Mouse (Mus musculus) adrenal gland, postnatal 10 days (tissue): ENCODE results near the gene Ppp1ca. TPM values are rescaled to one million over a fixed set of nuclear protein-coding genes. Genes with fewer than 3 reads are reported as not detected.

Experiments
- DNase-seq: peaks from one replicate; pipeline ENCODE4 v3.0.0; 2021; ENCODE audit warnings: mixed read lengths
- total RNA-seq, 2 experiments: library from RNA; stranded (reverse); gene quantifications; 2 replicates each; pipeline ENCODE4 v1.2.3; 2021

Ppp1ca gene
- total RNA-seq, 2 experiments from 2014 or later, result 411 to 414 TPM

DNA sequence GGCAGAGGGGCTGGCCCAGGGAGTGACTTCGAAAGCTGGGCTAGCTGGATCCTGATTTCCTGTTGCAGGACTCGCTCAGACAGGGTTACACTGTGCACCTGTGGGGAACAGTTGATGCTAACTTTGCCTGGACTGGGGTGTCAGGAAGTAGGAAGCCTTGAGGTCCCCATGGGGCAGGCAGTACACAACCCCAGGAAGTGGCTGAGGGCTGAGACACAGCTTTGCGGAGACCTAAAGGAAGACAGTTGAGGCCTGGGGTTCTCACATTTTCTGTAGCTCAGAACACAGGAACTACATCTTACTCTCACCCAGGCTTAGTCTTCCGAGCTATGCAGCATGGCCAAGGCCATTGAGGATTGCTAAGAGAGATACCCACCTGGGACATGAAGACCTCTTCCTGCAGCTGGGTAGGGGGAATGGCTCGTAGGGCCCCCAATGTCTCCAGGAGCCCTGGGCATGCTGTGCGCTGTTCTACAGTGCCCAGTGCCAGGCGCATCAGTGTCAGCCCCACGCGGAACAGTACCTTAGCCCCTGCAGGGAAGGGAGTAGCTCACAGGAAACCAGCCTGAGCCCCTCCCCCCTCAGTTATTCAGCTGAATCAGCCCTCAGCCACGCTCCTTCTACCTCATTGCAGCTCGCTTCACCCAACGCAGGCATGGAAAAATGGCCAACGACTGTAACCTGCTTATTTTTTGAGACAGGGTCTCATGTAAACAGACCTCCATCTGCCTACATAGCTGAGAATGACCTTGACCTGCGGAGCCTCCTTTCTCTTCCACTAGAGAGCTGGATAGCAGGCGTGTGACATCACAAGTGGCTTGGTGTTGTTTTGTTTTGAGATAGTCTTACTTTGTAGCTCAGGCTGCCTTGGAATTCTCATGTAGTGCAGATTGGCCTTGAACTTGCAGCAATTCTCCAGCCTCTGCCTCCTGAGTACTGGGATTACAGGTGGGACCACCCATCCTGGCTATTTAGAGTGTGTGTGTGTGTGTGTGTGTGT is 6.6 kb upstream of the Ppp1ca start:
- DNase-seq, result no peak

- no peak for DNase-seq
Observed at GRCm38 (mm10) chr19:4187303-4187702, 4.6 kb upstream of the Ppp1ca start.

DNA sequence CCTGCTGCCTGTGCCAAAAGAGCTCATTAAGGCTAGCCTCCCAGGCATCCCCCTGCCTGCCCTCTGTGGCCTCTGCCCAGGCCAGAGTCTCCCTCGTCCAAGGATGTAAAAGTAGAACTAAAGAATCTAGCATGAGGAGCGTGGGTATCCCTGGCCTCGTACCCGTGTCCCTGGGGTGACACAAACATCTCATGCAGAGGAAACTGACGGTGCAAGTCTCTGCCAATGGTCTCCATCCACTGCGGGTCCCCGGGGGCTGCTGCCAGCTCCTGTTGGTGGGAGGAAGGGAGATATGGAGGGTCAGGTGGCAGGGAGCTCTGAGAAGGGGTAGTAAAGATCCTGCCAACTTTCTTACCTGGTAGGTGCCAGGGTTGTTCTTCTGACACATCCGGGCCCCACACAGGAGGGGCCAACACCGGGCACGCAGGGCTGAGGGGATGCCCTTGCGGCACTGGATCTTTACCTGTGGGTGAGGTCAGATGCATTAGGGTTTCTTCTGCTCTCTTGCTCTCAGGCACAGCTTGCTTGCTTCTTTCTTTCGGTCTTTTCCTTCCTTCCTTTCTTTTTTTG is 2.7 kb upstream of the Ppp1ca start:
- no peak for DNase-seq

- no peak for DNase-seq
Observed at GRCm38 (mm10) chr19:4190831-4191334, 982 bp upstream of the Ppp1ca start, which contains the start of gene Tbc1d10c. Gene Tbc1d10c, minus strand, starts transcription at chr19:4191284.

DNA sequence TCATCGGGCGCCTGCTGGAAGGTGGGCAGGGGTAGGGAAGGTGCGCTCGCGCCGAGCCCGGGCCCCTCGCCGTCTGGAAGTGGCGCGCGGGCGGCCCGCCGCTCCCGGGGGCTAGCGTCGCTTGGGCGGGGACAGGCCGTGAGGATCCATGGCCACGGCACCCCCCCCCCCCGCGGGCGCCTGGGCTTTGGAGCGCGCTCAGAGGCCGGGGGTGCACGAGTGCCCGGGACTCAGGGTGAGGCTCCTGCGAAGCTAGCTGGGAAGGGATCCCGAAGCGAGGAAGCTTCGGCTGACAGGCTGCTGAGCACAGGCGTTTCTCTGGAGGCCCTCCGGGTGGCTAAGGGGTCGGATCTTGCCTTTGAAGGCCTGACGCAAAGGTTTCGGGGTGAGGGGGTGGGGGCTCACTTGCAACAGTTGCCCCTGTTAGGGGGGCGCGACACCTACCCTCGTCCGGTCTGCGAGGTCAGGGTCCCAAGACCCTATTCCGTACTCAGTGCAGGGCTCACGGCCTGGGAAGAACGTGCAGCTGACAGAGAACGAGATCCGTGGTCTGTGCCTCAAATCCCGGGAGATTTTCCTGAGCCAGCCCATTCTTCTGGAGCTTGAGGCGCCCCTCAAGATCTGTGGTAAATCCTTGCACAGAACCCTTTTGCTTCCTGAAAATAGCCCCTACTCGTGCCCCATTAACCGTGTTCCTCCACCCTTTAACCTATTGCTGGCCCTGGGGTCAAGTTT is 553 bp downstream of the Ppp1ca start:
- no peak for DNase-seq

DNA sequence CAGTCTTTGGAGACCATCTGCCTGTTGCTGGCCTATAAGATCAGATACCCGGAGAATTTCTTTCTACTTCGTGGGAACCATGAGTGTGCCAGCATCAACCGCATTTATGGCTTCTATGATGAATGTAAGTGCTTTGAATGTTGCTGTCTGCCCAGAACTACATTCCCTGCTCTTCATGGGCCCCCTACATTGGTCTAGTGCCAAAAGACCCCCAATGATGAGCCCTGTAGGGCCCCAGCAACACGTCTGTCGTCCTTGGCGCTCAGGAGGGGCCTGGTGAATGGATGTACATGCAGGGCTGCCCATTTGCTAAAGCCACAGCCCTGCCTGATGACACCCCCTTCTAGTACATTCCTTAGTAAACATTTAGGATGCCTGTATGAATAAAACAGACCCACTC is 1.3 kb downstream of the Ppp1ca start:
- no peak for DNase-seq

GRCm38 (mm10) chr19:4194021-4194724 is 2.3 kb downstream of the Ppp1ca start:
- peak; percentile 48 for DNase-seq

- DNase-seq, result peak; percentile 61
Observed at GRCm38 (mm10) chr19:4194776-4195650, 3.1 kb downstream of the Ppp1ca start.

DNA sequence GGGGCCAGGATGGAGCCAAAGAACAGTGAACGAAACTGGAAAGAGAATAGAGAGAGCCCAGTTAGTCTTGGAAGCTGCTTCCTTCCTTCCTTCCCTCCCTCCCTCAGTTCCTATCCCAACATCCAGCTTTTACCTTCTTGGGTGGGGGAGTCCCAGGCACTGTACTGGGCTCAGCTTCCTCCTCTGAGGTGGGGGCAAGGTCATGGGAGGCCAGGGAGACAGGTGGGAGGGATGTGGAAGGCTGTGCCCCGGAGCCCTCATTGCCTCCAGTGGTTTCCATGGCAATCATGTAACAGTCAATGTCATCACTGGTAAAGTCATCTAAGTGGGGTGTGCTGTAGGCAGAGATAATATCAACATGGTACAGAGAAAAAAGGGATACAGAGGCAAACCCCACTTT is 4.2 kb downstream of the Ppp1ca start:
- DNase-seq, result no peak

DNA sequence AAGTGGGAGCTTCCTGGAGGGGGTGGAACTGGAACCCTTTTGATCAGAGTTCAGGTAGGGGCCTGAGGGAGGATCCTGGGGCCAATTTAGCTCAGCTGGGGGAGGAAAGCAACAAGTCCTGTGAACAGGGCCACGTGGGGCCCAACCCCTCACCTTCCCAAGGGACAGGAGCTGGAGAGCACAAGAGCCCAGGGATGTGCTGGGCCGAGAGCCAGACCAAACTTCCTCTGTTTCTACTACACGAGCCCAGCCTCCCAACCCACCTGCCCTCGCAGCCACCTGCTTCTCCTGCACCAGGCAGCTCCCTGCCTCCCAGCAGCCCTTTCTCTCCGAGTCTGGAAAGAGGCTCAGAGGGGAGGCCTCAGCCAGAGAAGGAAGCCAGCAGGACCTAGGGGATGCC is 4.7 kb downstream of the Ppp1ca start:
- DNase-seq, result peak; percentile 74

GRCm38 (mm10) chr19:4197180-4197579 is 5.3 kb downstream of the Ppp1ca start:
- DNase-seq, result no peak

DNA sequence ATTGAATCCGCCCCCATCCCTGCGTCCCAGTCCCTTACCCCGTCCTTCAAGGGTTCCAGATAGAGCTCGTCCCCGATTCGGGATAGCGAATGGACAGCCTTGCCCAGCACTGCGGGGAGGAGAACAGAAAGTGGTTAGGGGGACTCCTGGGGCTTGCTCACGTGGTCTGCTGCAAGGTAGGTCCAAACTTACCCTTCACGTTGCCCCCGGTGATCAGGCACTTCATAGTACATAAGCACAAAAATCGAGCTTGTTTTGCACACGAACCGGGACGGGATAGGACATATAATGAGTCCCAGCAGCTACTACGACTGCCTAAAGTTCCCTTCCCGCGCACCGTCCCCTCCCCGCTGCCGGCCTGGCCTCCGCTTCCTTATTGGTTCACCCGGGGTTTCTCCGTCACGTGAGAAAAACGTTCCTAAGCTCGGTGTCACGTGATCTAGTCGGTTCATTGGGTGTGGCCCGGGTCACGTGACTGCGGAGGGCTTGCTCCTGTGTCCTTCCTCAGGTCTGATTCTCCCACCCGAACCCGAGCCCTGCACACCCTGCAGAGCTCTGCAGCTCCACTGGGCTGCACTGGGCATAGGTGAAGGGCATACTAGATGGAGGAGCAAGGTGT is 9.5 kb downstream of the Ppp1ca start, which contains the start of gene Rad9a:
Rad9a (minus strand) TSS at position 372 of the 619 bp plus-strand sequence.
- peak; percentile 96 for DNase-seq

DNA sequence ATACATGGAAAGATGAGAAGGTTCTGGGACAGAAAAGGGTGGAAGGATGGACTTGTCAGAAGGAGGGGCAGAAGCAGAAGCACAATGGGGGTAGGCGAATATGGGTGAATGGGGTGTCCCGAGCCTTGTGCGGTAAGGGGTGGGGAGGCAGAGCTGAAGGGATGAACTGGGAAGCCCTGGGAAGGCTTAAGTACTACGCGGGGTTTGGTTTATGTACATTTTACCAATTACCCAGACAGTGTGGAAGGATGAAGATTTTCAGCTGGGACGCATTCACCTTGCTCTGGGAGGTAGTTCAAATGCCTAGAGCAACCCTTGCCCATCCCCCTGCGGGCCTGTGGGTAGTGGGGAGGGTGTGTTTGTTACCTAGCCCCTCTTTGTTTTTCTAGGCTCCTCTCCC is 10.3 kb downstream of the Ppp1ca start:
- DNase-seq, result no peak

DNA sequence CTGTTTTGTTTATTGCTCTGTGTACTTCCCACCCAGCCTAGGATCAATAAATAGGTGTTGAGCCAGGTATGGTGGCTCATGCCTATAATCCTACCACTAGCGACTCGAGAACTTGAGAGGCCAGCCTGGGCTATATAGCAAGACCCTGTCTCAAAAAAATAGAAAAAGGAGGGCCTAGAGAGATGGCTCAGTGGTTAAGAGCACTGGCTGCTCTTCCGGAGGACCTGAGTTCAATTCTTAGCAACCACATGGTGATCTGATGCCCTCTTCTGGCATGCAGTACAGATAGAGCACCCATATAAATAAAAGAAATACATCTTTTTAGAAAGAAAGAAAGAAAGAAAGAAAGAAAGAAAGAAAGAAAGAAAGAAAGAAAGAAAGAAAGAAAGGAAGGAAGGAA is 11.3 kb downstream of the Ppp1ca start:
- DNase-seq, result no peak

DNA sequence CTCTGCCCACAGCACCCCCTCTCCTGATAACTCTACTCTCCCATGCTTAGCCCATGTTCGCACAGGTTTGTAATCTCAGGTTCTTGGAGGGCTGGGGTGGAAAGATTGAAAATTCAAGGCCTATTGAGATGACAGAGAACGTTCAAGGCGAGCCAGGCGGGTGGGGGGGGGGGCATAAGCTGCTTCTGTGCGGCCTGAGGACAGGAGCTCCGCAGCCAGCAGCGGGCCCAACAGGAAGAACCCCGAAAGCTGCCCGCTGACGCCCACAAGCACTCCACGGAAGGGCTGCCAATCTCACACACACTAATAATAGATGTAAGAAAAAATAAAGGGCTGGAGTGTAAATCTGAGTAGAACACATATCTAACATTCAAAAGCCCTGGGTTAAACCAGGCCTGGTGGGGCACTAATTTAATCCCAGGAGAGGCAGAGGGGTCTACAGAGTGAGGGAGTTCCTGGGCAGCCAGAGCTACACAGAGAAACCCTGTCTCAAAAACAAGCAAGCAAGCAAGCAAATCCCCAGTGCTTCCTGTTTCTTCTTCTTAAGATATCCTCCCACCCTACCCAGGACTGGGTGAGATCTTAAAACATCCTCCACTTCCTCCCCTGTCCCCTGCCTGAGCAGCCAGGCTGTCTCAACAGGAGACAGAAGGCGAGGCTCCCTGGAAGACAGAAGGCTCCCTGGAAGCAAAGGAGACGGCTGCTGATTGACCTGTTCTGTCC is 11.9 kb downstream of the Ppp1ca start:
- DNase-seq, result no peak

- no peak for DNase-seq
Observed at GRCm38 (mm10) chr19:4204889-4205288, 13.0 kb downstream of the Ppp1ca start.

DNA sequence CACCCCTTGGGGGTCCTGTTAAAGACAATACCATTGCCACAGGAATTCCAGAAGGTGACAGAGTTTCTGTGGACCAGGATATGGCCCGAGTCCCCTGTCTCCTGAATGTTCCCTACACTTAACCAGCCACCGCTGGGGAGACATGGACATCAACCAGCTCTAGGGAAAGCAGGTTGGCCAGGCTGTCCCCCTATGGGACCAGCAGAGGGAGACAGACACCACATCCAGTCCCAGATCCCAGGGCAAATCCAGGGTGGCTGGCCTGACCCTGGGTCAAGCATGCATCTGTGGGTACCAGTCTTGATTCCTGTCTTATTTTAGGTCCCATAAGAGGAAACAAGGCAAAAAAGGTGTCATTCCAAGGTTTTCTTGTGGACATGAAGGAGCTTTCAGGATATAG is 15.1 kb downstream of the Ppp1ca start:
- DNase-seq, result peak; percentile 82

- no peak for DNase-seq
Observed at GRCm38 (mm10) chr19:4208563-4208962, 16.7 kb downstream of the Ppp1ca start.

DNA sequence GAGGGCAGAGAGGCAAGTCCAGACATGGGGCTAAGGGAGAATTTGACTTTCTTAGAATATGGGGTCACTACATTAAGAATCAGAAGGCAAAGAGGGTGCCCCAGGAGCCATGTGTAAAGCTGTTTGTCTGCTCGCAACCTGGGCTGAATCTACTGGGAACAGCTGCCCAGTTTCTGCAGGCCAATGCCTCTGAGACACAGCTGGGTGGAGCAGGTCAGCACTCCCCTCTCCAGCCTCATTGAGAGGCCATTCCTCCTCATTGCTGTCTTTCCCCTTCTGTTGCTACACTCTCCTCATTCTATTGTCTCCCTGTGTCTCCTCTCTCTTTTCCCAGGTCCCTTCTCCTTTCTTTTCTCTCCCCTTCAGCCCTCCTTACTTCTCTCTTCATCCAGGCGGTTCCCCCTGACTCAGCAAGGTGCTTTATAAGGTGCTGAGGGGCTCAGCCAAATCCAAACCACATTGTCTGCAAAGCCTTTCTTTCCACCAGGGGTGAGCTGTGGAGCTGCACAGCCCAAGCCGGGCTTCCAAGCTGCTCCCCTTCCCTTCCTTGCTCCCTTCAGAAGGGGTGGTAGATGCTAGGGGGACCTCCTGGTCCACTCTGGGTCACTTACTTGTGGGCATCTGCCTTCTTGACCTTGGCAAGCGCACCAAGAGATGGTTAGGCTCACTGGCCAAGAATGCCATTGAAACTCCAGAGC is 20.2 kb downstream of the Ppp1ca start:
- DNase-seq, result no peak
